Mouse (Mus musculus) cerebellum, adult (tissue): ENCODE results near the gene Dnajc13.

Experiments
- ATAC-seq: cut with Nextera tagmentation; 2 replicates; pipeline ENCODE4 v1.9.2; 2017; ENCODE audit warnings: mild to moderate bottlenecking, moderate library complexity, mixed read lengths; ENCODE audit not compliant: insufficient number of reproducible peaks, low FRiP score, low TSS enrichment

The Dnajc13 gene

DNA sequence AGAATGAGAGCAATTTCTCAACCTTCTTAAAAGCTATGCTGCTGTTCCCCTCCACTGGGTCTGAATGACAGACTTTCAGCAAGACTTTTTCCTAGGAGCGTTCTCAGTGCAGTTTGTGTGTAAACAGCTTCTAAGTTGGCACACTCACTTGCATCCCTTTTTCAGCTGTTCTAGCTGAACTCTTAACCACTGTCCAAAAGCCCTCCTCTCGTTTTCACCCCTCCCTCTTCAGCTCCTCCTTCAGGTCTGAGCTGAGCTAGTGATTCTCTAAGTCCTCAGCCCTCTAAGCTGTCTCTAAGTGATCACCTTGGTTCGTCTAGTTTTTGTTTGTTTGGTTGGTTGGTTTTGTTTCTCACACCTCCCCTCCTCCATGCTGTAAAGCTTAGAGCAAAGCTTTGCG lies 2.4 kb downstream of the Dnajc13 start:
- ATAC-seq = no peak

DNA sequence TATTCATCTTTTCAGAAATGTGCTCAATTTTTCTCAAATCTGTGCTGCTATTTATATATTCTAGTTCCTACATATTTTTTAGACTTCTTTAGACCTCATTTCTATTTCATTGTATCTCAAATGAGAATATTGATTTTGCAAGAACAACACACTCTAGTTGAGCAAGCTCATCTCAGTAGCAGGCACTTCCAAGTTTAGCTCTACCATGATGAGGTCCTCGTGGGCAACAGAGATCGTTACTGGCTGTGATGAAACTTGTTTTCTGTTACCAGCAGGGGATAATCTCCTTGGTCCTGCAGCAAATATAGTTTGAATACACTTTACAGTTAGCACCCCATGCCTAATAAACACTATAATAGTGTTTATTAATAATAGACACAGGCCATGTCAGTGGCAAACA lies 6.6 kb downstream of the Dnajc13 start:
- no peak for ATAC-seq

DNA sequence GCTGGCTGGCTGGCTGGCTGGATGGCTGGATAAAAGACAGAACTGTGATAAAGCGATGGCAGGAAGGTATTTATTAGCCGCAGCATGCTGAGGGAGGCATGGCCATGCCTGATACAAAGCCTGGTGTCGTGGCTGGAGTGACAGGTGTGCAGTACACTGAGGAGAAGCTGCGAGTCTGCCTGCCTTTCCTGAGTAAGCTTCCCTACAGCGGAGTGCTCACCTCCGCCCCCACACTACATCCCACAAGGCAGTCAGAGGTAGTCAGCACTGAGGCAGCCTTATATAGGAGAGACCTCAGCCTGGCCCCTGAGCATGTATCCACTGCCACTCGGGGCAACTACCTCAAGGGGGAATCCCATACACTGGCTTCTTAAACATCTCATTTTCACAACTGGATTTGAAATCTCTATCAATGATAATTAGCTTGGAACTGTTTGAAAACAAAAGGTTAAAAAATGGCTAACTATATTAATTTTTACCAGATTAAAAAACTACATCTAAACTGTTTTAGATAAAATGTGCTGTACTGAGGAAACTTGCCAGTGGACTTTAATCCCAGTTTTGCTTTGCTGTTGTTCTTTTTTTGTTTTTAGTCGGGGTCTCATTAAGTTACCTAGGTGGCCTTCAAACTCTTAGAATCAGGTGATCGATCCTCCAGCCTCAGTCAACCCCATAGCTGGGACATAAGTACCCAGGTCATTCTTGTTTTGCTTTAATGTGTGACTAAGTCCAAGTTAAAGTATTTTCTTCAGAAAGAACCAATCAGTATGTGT lies 8.1 kb downstream of the Dnajc13 start:
- no peak for ATAC-seq

GRCm38 (mm10) chr9:104252637-104253036 lies 10.1 kb downstream of the Dnajc13 start:
- ATAC-seq = no peak

DNA sequence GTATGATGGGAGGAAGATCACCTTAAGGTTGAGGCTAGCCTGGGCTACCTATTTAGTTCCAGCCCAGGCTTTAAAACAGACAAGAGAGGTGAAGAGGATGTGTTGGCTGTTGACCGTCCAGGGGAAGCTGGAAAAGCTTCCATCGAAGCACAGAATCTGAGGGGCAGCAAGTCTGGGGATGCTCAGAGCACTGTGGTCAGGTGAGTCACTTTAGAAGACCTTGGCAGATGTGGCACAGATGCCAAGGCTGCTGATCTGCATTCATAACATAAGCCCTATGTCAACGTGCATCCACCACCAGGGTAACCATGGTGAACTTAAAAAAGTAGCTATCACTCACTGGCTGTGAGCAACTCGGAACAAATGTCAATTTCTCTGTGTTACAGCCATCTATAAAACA lies 11.0 kb downstream of the Dnajc13 start:
- ATAC-seq = no peak

- ATAC-seq = no peak
These were observed 11.6 kb downstream of the Dnajc13 start for GRCm38 (mm10) chr9:104251111-104251510.

GRCm38 (mm10) chr9:104247307-104247987 lies 15.3 kb downstream of the Dnajc13 start:
- no peak for ATAC-seq

DNA sequence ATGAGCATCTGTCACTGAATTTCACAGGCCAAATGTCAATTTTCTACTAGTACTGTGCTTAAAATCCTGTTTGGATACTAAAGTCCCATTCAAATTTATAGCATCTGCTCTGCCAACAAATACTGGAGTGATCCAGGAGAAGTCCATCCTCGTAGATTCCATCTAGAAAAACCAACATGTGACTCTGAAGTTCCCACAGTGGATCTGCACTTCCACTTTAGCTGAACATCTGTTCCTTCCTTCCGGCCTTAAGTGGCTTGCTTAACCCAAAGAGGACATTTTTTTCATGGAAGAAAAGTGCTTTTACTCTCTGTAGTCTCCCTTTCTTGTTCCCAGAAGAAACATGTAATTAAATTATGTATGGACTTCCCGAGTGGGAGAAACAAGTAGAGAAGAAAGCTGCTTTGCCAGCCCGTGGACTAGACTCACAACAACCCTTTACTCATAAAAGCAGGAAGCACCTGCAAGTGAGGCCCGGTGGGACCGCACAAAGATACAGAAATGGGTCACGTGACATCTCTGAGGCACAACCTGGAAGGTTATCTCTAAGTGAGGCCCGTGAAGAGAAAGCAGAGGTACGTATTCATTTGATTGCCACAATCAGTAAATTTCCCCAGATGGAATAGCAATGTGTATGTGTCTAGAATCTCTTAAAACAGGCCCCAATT lies 18.8 kb downstream of the Dnajc13 start:
- ATAC-seq = no peak

DNA sequence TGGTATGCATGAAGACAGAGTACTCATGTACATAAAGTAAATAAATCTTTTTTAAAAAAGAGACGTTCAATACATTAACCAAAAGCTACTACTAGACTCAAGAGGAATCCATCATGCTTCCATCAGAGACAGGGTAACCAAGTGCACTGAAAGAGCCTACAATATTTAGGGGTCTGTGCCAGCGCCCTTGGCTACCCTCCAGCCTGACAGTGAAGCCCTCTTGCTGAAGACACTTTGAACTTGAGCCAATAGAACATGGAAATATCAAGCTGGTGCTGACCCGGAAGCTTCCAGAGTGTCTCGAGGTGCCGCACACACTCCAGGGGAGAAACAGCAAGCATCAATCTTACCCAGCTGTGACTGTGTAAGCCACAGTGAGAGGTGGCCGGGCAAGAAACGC lies 22.6 kb downstream of the Dnajc13 start:
- ATAC-seq = no peak

DNA sequence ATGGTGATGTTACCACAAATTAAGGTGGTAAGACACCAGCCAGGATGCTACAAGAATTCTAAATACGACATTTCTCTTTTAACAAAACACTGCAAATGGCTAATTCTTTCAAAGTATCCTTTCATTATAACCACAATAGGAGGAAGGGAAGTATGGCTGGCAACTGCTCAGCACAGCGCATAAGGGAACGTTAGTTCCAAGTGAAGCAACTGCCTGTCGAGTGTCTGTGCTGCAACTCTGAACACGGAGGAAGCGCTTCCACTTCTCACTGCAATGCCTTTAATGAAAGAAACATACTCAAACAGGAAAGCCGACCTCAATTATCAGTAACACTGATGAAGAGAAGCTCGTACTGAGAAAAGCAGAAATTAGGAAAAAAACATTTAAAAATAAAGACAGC lies 23.7 kb downstream of the Dnajc13 start:
- no peak for ATAC-seq

- ATAC-seq = no peak
These were observed 26.3 kb downstream of the Dnajc13 start for GRCm38 (mm10) chr9:104236256-104236930.

GRCm38 (mm10) chr9:104235751-104236150 lies 27.0 kb downstream of the Dnajc13 start:
- ATAC-seq = no peak

- no peak for ATAC-seq
These were observed 28.9 kb downstream of the Dnajc13 start for GRCm38 (mm10) chr9:104233815-104234214.

DNA sequence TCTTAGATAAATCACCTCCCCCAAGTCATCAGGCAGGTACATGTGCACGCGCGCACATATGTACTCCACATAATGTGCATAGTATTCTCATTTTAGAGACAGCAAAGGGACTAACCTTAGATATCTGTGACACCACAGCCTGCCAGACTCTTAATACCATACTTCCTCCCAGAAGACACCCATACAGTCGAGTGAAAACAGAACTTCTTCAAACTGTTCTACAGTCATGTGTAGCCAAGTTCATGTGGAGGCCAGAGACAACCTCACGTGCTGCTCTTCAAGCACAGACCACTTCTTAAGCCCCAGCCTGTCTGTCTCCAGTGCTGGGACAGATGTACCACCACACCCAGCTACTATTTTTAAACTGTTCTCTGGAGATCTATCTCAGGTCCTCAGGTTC lies 29.7 kb downstream of the Dnajc13 start:
- no peak for ATAC-seq

- ATAC-seq = no peak
These were observed 30.7 kb downstream of the Dnajc13 start for GRCm38 (mm10) chr9:104232004-104232403.

DNA sequence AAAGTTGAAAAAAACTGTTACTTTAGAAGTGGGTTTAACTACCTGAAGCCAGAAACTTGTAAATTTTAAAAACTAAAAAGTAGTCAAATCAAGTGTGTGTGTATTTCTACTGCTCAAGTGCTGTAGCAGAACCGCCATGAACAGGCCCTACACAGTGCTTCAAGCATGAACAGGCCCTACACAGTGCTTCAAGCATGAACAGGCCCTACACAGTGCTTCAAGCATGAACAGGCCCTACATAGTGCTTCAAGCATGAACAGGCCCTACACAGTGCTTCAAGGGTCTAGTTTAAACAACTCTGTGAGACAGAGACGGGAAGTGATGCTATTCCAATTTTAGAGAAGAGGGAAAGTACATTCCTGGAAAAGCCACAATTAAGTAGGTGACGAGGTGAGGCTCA lies 51.3 kb downstream of the Dnajc13 start:
- ATAC-seq = no peak

GRCm38 (mm10) chr9:104203851-104204250 lies 58.9 kb downstream of the Dnajc13 start:
- ATAC-seq = no peak

GRCm38 (mm10) chr9:104194528-104194927 lies 68.2 kb downstream of the Dnajc13 start:
- no peak for ATAC-seq

GRCm38 (mm10) chr9:104193900-104194299 lies 68.8 kb downstream of the Dnajc13 start:
- ATAC-seq = no peak

GRCm38 (mm10) chr9:104193327-104193726 lies 69.4 kb downstream of the Dnajc13 start:
- ATAC-seq = no peak

DNA sequence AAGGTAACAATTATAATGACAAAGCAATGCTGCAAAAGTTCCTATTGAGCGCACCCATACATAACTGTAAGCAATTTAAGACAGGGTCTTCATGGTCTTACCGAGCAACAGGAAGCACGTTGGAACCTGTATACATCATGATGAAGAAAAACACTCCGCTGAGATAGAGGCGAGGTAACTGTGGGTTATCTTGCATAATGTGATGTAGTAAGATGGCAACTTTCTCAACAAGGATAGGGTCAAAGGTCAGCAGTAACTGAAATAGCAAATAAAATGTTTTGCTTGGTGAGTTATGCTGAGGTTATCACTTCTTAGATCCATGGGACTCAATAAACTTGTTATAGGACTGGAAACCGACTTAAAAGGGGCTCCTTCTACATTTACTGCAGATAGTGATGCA lies 70.2 kb downstream of the Dnajc13 start:
- no peak for ATAC-seq
